Mouse (Mus musculus) adrenal gland, postnatal 14 days (tissue): ENCODE measurements around the gene Ube2b. TPM values are rescaled to one million over a fixed set of nuclear protein-coding genes. Genes with fewer than 3 reads are reported as not detected.
A peak's percentile ranks its signal among the peaks of the same experiment; 100 is the strongest.

ENCODE experiments used
- DNase-seq: peaks from one replicate; pipeline ENCODE4 v3.0.0; 2021; ENCODE audit warnings: mixed read lengths
- total RNA-seq: library from RNA; stranded (reverse); gene quantifications from 2 replicates; pipeline ENCODE4 v1.2.3, GENCODE M21; 2021

The Ube2b gene
- total RNA-seq, 1 experiment from 2014 or later, result 152 TPM

- peak; percentile 99 for DNase-seq
These were observed 32.8 kb downstream of the Ube2b start, which contains the start of gene Cdkn2aipnl for GRCm38 (mm10) chr11:51967443-51968401. Cdkn2aipnl (plus strand) TSS chr11:51967661.

- no peak for DNase-seq
These were observed 33.9 kb downstream of the Ube2b start for GRCm38 (mm10) chr11:51966651-51967050.

- DNase-seq, result no peak
These were observed 38.3 kb downstream of the Ube2b start for GRCm38 (mm10) chr11:51962277-51962676.

GRCm38 (mm10) chr11:51961761-51962160 is 38.8 kb downstream of the Ube2b start:
- no peak for DNase-seq

GRCm38 (mm10) chr11:51960967-51961471 is 39.5 kb downstream of the Ube2b start:
- peak; percentile 44 for DNase-seq

- DNase-seq, result no peak
These were observed 40.5 kb downstream of the Ube2b start for GRCm38 (mm10) chr11:51960061-51960460.

GRCm38 (mm10) chr11:51959511-51959910 is 41.1 kb downstream of the Ube2b start:
- DNase-seq, result no peak

GRCm38 (mm10) chr11:51957760-51958159 is 42.8 kb downstream of the Ube2b start:
- no peak for DNase-seq

GRCm38 (mm10) chr11:51956112-51956511 is 44.5 kb downstream of the Ube2b start:
- DNase-seq, result no peak

- DNase-seq, result no peak
These were observed 48.6 kb downstream of the Ube2b start for GRCm38 (mm10) chr11:51951861-51952420.

GRCm38 (mm10) chr11:51949919-51950318 is 50.6 kb downstream of the Ube2b start:
- DNase-seq, result no peak

- DNase-seq, result no peak
These were observed 51.3 kb downstream of the Ube2b start for GRCm38 (mm10) chr11:51949155-51949840.

GRCm38 (mm10) chr11:51946144-51946543 is 54.4 kb downstream of the Ube2b start:
- no peak for DNase-seq

- DNase-seq, result peak; percentile 27
These were observed 55.0 kb downstream of the Ube2b start for GRCm38 (mm10) chr11:51945548-51945947.

GRCm38 (mm10) chr11:51944239-51944638 is 56.3 kb downstream of the Ube2b start:
- DNase-seq, result no peak

GRCm38 (mm10) chr11:51943500-51943841 is 57.1 kb downstream of the Ube2b start:
- no peak for DNase-seq

- DNase-seq, result no peak
These were observed 57.7 kb downstream of the Ube2b start for GRCm38 (mm10) chr11:51942602-51943499.

GRCm38 (mm10) chr11:51940511-51940955 is 60.0 kb downstream of the Ube2b start:
- DNase-seq, result peak; percentile 53

GRCm38 (mm10) chr11:51939590-51939955 is 61.0 kb downstream of the Ube2b start:
- DNase-seq, result no peak

- DNase-seq, result no peak
These were observed 61.6 kb downstream of the Ube2b start for GRCm38 (mm10) chr11:51938817-51939589.

GRCm38 (mm10) chr11:51937361-51937781 is 63.2 kb downstream of the Ube2b start:
- DNase-seq, result no peak
